Mouse (Mus musculus) naive thymus-derived CD4-positive, alpha-beta T cell, adult 5 months (primary cell): ENCODE results near the gene Gm21095. TPM values are rescaled to one million over a fixed set of nuclear protein-coding genes. Genes with fewer than 3 reads are reported as not detected.

Experiments used
- polyA plus RNA-seq: library from polyadenylated mRNA; unstranded; fragments of 100-300 nt; shearing (Covaris generic); gene quantifications from one replicate; pipeline ENCODE4 v1.2.1, GENCODE M21; 2017

The Gm21095 gene
- polyA plus RNA-seq, result not detected

GRCm38 (mm10) chrY:84096979-84097378 lies at the start of gene Gm21095:
Gene Gm21095, plus strand, starts transcription at chrY:84097279.

